Mouse (Mus musculus) heart, embryonic 12.5 days (tissue): ENCODE data around the gene Hacd2. TPM values are rescaled to one million over a fixed set of nuclear protein-coding genes. Genes with fewer than 3 reads are reported as not detected.

Experiments used
- ATAC-seq: fragments of 200-750 bp; cut with Nextera tagmentation; 2 replicates; pipeline ENCODE4 v1.8.0; 2017; ENCODE audit warnings: moderate TSS enrichment, moderate library complexity; ENCODE audit not compliant: insufficient number of reproducible peaks, low FRiP score
- H3K27ac ChIP-seq: fragments of 300-500 bp; sonication (generic); 2 replicates; pipeline ENCODE4 v1.5.1; 2016; ENCODE audit warnings: mild to moderate bottlenecking, moderate library complexity; ENCODE audit not compliant: poor library complexity, severe bottlenecking
- H3K27me3 ChIP-seq: fragments of 300-500 bp; sonication (generic); replicated peaks from 2 replicates; pipeline ENCODE4 v1.6.1; 2016; ENCODE audit warnings: mild to moderate bottlenecking, moderate library complexity
- H3K36me3 ChIP-seq: fragments of 300-500 bp; sonication (generic); 2 replicates; pipeline ENCODE4 v1.6.1; 2016; ENCODE audit warnings: mild to moderate bottlenecking, moderate library complexity
- H3K4me1 ChIP-seq: fragments of 300-500 bp; sonication (generic); replicated peaks from 2 replicates; pipeline ENCODE4 v1.6.1; 2016; ENCODE audit warnings: mild to moderate bottlenecking
- H3K4me2 ChIP-seq: fragments of 300-500 bp; sonication (generic); 2 replicates; pipeline ENCODE4 v1.6.1; 2016; ENCODE audit warnings: mild to moderate bottlenecking, moderate library complexity
- H3K4me3 ChIP-seq: fragments of 300-500 bp; sonication (generic); 2 replicates; pipeline ENCODE4 v1.5.1; 2016; ENCODE audit warnings: mild to moderate bottlenecking
- H3K9ac ChIP-seq: fragments of 300-500 bp; sonication (generic); 2 replicates; pipeline ENCODE4 v1.6.1; 2016; ENCODE audit warnings: mild to moderate bottlenecking, moderate library complexity
- H3K9me3 ChIP-seq: fragments of 300-500 bp; sonication (generic); replicated peaks from 2 replicates; pipeline ENCODE4 v1.6.1; 2016; ENCODE audit warnings: mild to moderate bottlenecking, moderate library complexity
- WGBS: fragments of 180-500 bp; shearing (Covaris S2); methylation state at CpG from one replicate; pipeline ENCODE4 v1.1.7; 2016; 5-methylcytosine and 5-hydroxymethylcytosine counted together
- polyA plus RNA-seq: library from polyadenylated mRNA; unstranded; fragments of >200 nt; fragmentation: Nextera tagmentation; extraction: Ambion mirVana; gene quantifications from 2 replicates; pipeline ENCODE4 v1.2.1, GENCODE M21; 2016

The Hacd2 gene
- polyA plus RNA-seq, 1 experiment from 2014 or later = 54.6 TPM

GRCm38 (mm10) chr16:35101751-35102420 lies 79.7 kb downstream of the Hacd2 start:
- no peak for ATAC-seq
- no peaks in the 10 kb centered on the region for H3K9me3 ChIP-seq

GRCm38 (mm10) chr16:35102866-35103620 lies 80.8 kb downstream of the Hacd2 start:
- H3K36me3 ChIP-seq = peaks cover 17% of the 10 kb centered on the region
- 32% methylated on average over 7 of the region's 7 CpGs for WGBS
- ATAC-seq = no peak
- no peaks in the 10 kb centered on the region for H3K9me3 ChIP-seq
- no peak overlapping the region for H3K9ac ChIP-seq
- peaks cover 22% of the 10 kb centered on the region for H3K4me1 ChIP-seq
- no peak overlapping the region for H3K4me2 ChIP-seq
- no peak overlapping the region for H3K4me3 ChIP-seq
- no peak overlapping the region for H3K27ac ChIP-seq
- no peaks in the 10 kb centered on the region for H3K27me3 ChIP-seq

More at GRCm38 (mm10) chr16:35101751-35102420, 79.7 kb downstream of the Hacd2 start:
- Histone ChIP-seq H3K27me3 (no peaks in the 10 kb centered on the region), H3K9ac (no peak overlapping the region), H3K36me3 (peaks cover 15% of the 10 kb centered on the region), H3K27ac (no peak overlapping the region), H3K4me1 (peaks cover 21% of the 10 kb centered on the region), H3K4me3 (no peak overlapping the region), H3K4me2 (no peak overlapping the region)
- WGBS = 86% methylated on average over 12 of the region's 12 CpGs

GRCm38 (mm10) chr16:35107985-35108384 lies 85.8 kb downstream of the Hacd2 start:
- Histone ChIP-seq H3K9ac (no peak overlapping the region), H3K4me3 (no peak overlapping the region), H3K27ac (no peak overlapping the region), H3K9me3 (no peaks in the 10 kb centered on the region), H3K36me3 (peaks cover 10% of the 10 kb centered on the region; the same call in 1 of the 2 replicates), H3K27me3 (no peaks in the 10 kb centered on the region), H3K4me2 (no peak overlapping the region), H3K4me1 (peaks cover 47% of the 10 kb centered on the region)
- WGBS = 76% methylated on average over 6 of the region's 6 CpGs
- ATAC-seq = no peak

DNA sequence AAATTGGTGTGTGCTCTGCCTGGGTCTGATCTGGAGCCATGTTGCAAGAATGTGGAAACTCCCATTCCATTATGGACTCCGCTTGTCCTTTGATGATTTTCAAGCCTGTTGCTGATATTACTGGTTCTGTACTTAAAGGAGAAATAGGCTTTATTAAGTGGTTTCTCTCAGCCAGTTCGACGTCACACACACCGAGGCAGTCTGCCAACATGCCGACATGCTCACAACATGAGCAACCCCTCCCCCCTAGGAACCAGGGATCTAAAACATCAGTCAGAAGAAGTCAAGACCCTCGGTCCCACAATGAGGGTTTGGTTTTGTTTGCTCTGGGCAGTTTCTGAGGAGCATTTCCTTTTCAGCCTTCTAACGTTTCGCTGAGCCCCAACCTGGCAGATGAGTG lies 86.9 kb downstream of the Hacd2 start:
- Histone ChIP-seq H3K4me1 (peaks cover 39% of the 10 kb centered on the region), H3K9ac (no peak overlapping the region), H3K27ac (peak overlapping the region; percentile 71), H3K4me2 (no peak overlapping the region), H3K27me3 (no peaks in the 10 kb centered on the region), H3K36me3 (peaks cover 9% of the 10 kb centered on the region; the same call in 1 of the 2 replicates), H3K4me3 (no peak overlapping the region), H3K9me3 (no peaks in the 10 kb centered on the region)
- no peak for ATAC-seq
- 44% methylated on average over 8 of the region's 8 CpGs for WGBS

DNA sequence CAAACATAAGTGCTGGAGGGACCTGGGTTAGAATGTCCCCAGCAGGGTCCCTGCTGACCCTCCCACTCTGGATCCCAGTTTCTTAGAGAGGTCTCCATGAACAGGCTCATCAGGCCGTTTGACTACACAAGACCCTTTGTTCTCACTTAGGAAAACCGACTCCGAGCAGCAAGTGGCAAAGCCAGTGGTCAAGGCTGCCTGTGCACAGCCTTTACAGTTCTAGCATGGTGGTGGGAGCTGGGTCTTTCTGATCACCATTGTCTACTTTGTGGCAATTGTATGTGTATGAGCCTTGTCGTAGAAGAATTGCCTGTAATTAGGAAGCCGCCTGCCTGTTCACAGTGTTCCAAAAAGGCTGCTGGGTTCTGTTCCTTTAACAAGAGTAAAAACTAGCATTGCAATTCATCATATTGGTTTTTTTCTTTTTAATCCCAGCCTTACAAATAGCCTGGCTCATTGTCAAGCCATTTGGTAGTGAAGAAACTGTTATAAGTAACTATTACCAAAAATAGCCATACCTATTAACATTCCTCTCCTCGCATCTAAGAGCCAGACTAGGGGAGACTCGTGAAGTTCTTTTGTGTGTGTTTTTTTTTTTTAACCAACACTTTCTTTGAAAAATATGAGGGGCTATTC lies 87.5 kb downstream of the Hacd2 start:
- Histone ChIP-seq H3K4me3 (no peak overlapping the region), H3K9me3 (no peaks in the 10 kb centered on the region), H3K4me2 (no peak overlapping the region), H3K9ac (no peak overlapping the region), H3K36me3 (peaks cover 5% of the 10 kb centered on the region; the same call in 1 of the 2 replicates), H3K27ac (peak overlapping the region; percentile 71), H3K27me3 (no peaks in the 10 kb centered on the region), H3K4me1 (peaks cover 44% of the 10 kb centered on the region)
- ATAC-seq = no peak
- WGBS = 45% methylated on average over 7 of the region's 7 CpGs

DNA sequence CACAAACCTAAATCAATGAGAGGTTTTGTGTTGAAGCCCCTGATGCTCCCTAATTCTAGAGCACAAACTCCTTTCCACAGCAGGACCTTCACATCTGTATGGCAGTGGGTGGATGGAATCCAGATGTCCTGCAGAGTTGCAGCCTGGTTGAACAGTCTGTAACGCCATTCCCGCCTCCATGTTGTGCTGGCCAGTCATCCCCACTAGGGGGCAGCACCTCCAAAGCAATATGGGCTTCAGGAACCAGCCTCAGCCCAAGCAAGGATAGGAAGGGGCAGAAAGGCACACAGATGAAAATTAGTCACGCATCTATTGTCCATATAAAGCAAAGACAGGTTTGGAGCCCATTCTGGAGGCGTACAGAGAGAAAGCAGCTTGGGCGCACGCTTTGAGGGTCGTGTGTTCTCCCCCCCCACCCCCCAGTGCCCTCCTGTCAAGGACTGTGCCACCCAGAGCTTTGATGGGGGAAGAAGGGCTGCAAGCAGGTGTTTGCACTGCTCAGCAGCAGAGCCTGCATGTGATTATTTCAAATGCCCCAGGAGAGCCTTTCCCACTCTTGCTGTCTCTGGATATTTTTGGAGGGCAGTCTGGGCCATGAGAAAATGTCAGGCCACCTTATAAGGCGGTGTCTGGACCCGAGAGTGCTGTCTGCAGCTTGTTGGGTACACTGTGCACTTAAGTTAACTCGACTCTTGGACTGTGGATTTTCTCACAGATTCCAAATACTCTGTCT lies 88.3 kb downstream of the Hacd2 start:
- 24% methylated on average over 10 of the region's 10 CpGs for WGBS
- Histone ChIP-seq H3K4me2 (peak overlapping the region; percentile 38), H3K9ac (no peak overlapping the region; the same call in 1 of the 2 replicates), H3K36me3 (peaks cover 5% of the 10 kb centered on the region; the same call in 1 of the 2 replicates), H3K4me3 (no peak overlapping the region), H3K27ac (peak overlapping the region; percentile 78), H3K27me3 (no peaks in the 10 kb centered on the region), H3K9me3 (no peaks in the 10 kb centered on the region), H3K4me1 (peaks cover 44% of the 10 kb centered on the region)
- ATAC-seq = peak; percentile 71; the same call in 1 of the 2 replicates

DNA sequence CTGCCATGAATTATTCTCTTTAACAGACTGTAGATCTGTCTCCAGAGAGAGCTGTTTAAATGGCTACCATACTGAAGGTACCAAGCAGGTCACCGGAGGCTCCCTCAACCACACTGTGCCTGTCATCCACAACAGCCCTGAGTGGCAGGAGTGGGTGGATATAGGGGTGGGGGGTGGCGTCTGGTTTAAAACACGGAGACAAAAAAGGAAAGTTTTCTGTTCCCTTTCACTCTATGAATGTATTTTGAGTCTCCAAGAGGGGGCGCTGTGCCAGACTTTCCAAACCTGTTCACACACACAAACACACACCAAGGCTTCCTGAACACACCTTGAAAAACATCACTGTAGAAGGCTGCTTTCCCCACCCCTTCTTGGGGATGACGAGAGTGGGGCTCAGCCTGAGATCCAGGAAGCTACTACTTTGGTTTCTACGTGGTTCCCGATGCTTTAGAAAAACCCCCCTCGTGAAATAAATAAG lies 89.0 kb downstream of the Hacd2 start:
- WGBS = 53% methylated on average over 8 of the region's 8 CpGs
- Histone ChIP-seq H3K4me2 (peak overlapping the region; percentile 38), H3K36me3 (peaks cover 5% of the 10 kb centered on the region; the same call in 1 of the 2 replicates), H3K4me3 (no peak overlapping the region), H3K9ac (no peak overlapping the region), H3K4me1 (peaks cover 41% of the 10 kb centered on the region), H3K27me3 (no peaks in the 10 kb centered on the region), H3K9me3 (no peaks in the 10 kb centered on the region), H3K27ac (peak overlapping the region; percentile 78)
- ATAC-seq = 0 out of 2 replicates have a peak, but pooled peaks have one; percentile 7

DNA sequence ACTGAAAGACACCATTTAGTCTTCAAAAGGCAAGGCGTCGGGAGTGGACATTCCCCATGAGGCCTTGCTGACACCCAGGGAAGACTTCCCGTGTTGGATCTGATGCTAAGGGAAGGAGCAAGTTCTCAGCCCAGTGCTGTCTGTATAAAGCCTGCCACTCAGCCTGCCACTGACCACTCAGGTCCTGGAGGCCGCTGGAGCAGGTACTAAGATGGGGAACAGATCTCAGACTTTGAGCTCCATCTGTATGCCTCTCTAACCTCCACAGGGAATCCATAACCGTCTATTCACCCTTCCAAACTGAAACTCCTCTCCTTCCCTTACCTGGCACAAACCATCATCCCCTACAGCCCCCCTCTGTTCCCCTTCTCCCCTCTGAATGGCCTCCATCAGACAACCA lies 91.3 kb downstream of the Hacd2 start:
- WGBS = 87% methylated on average over 5 of the region's 5 CpGs
- Histone ChIP-seq H3K27me3 (no peaks in the 10 kb centered on the region), H3K4me3 (no peak overlapping the region), H3K4me1 (peaks cover 45% of the 10 kb centered on the region), H3K9ac (no peak overlapping the region), H3K9me3 (no peaks in the 10 kb centered on the region), H3K36me3 (no peaks in the 10 kb centered on the region), H3K4me2 (no peak overlapping the region), H3K27ac (no peak overlapping the region)
- ATAC-seq = no peak

DNA sequence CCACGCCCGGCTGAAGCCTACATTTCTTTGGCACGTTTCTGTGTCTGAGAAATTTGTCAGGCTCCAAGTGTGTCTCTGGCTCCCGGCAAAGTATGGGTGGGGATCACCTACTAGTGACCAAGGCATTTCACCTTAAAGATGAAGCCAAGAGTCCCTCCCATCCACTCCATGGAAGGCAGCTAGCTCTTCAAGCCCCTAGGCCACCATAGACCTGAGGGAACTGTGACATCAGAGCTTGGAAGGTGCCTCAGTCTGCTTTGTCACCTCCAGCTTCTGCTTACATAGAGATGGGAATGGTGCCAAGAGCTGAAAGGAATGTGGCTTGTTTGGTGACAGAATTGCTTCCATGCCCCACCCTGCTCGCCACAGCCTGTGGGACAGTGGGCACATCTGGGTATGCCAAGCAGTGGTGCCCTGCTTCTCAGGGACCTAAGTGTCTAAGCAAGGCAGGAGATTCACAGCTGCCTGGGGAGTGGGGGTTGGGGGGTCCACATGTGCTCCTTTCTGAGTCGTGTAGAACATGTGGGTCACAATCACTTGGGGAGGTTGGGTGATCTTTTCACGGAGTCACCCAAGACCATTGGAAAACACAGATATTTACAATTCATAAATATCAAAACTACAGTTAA lies 94.2 kb downstream of the Hacd2 start:
- Histone ChIP-seq H3K4me1 (peaks cover 29% of the 10 kb centered on the region), H3K4me2 (no peak overlapping the region), H3K9ac (no peak overlapping the region), H3K27ac (no peak overlapping the region), H3K36me3 (no peaks in the 10 kb centered on the region), H3K27me3 (no peaks in the 10 kb centered on the region), H3K9me3 (no peaks in the 10 kb centered on the region), H3K4me3 (no peak overlapping the region)
- no peak for ATAC-seq
- 80% methylated on average over 7 of the region's 7 CpGs for WGBS

DNA sequence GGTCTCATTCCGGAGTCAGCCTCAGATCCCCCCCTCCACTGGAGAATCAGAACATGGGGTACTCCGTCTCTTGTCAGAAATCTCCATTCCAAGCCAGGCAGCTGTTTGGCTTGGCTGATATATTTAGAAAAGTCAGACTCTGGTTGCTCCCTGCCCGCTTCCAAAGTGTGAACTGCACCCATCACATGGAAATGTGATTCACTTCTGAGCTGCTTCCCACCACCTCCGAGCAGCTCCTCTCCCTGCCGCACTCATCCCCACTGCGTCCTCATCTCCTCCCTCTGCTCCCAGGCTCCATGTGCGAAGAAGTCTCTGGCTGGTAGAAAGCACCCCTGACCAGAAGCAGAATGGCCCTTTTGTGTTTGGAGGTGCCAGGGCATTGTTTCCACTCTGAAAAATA lies 95.2 kb downstream of the Hacd2 start:
- no peak for ATAC-seq
- WGBS = 47% methylated on average over 7 of the region's 7 CpGs
- Histone ChIP-seq H3K9ac (0 out of 2 replicates have a peak overlapping the region, but pooled peaks have one; percentile 41), H3K4me3 (no peak overlapping the region), H3K4me1 (peaks cover 25% of the 10 kb centered on the region), H3K9me3 (no peaks in the 10 kb centered on the region), H3K27me3 (no peaks in the 10 kb centered on the region), H3K27ac (no peak overlapping the region), H3K36me3 (no peaks in the 10 kb centered on the region), H3K4me2 (no peak overlapping the region)
